Mouse (Mus musculus): ENCODE results near the gene Lpin3. TPM values are rescaled to one million over a fixed set of nuclear protein-coding genes. Genes with fewer than 3 reads are reported as not detected.

The Lpin3 gene
- total RNA-seq (2021), result 1 to 10 TPM in 1 of 2 experiments, under 1 TPM in 1; 0.30 to 1.2 TPM
- long read RNA-seq, experiment 1, partial matches to known transcripts, result 0 of 1 reads
- long read RNA-seq, experiment 1, other reads (novel, unspliced or antisense), result 0 of 1 reads
- long read RNA-seq, experiment 2, partial matches to known transcripts, result 0 of 1 reads
- long read RNA-seq, experiment 2, other reads (novel, unspliced or antisense), result 0 of 1 reads

- intact Hi-C loops (cut with DNase I), result no loop called here
- peak in 1 of 2 experiments; percentile 30 for DNase-seq (ENCODE audit: low spot score in 2 of 2)
Measured at GRCm38 (mm10) chr2:160880453-160881195, at the start of gene Lpin3. Gene Lpin3 (plus strand): TSS chr2:160880670.

- no peak for DNase-seq (ENCODE audit: low spot score in 2 of 2)
- intact Hi-C loops (cut with DNase I), result no loop called here
Measured at GRCm38 (mm10) chr2:160840838-160841237, 39.6 kb upstream of the Lpin3 start.

GRCm38 (mm10) chr2:160847664-160848063, 32.8 kb upstream of the Lpin3 start:
- DNase-seq (ENCODE audit: low spot score in 2 of 2), result no peak
- intact Hi-C loops (cut with DNase I), result no loop called here

- intact Hi-C loops (cut with DNase I), result no loop called here
Measured at GRCm38 (mm10) chr2:160848186-160848585, 32.3 kb upstream of the Lpin3 start.

GRCm38 (mm10) chr2:160849617-160850240, 30.7 kb upstream of the Lpin3 start:
- intact Hi-C loops (cut with DNase I), result loop anchor here (10.0 kb wide), 1 partner anchor 55 kb away; no protein-coding TSS in a partner anchor
- DNase-seq (ENCODE audit: low spot score in 2 of 2), result no peak

More at GRCm38 (mm10) chr2:160848186-160848585, 32.3 kb upstream of the Lpin3 start:
- no peak for DNase-seq (ENCODE audit: low spot score in 2 of 2)

GRCm38 (mm10) chr2:160850360-160850759, 30.1 kb upstream of the Lpin3 start:
- DNase-seq (ENCODE audit: low spot score in 2 of 2), result no peak
- intact Hi-C loops (cut with DNase I), result loop anchor here (10.0 kb wide), 1 partner anchor 56 kb away; no protein-coding TSS in a partner anchor

GRCm38 (mm10) chr2:160854687-160855086, 25.8 kb upstream of the Lpin3 start:
- peak; percentile 76 to 82 for DNase-seq (ENCODE audit: low spot score in 2 of 2)
- intact Hi-C loops (cut with DNase I), result loop anchor here (10.0 kb wide), 1 partner anchor 60 kb away; no protein-coding TSS in a partner anchor

- intact Hi-C loops (cut with DNase I), result loop anchor here (10.0 kb wide), 1 partner anchor 62 kb away; no protein-coding TSS in a partner anchor
- no peak for DNase-seq (ENCODE audit: low spot score in 2 of 2)
Measured at GRCm38 (mm10) chr2:160856359-160857102, 23.9 kb upstream of the Lpin3 start.

GRCm38 (mm10) chr2:160860363-160860762, 20.1 kb upstream of the Lpin3 start:
- intact Hi-C loops (cut with DNase I), result no loop called here
- no peak for DNase-seq (ENCODE audit: low spot score in 2 of 2)

- no peak for DNase-seq (ENCODE audit: low spot score in 2 of 2)
- intact Hi-C loops (cut with DNase I), result no loop called here
Measured at GRCm38 (mm10) chr2:160864112-160864511, 16.4 kb upstream of the Lpin3 start.

- intact Hi-C loops (cut with DNase I), result no loop called here
- DNase-seq (ENCODE audit: low spot score in 2 of 2), result no peak
Measured at GRCm38 (mm10) chr2:160865266-160865665, 15.2 kb upstream of the Lpin3 start.

GRCm38 (mm10) chr2:160869446-160869845, 11.0 kb upstream of the Lpin3 start:
- DNase-seq (ENCODE audit: low spot score in 2 of 2), result no peak
- intact Hi-C loops (cut with DNase I), result no loop called here

GRCm38 (mm10) chr2:160871310-160871709, 9.2 kb upstream of the Lpin3 start:
- intact Hi-C loops (cut with DNase I), result loop anchor here (5.0 kb wide), 2 partner anchors 84 to 139 kb away; partner anchors contain the start of gene Plcg1
- no peak for DNase-seq (ENCODE audit: low spot score in 2 of 2)

GRCm38 (mm10) chr2:160872395-160872794, 8.1 kb upstream of the Lpin3 start:
- DNase-seq (ENCODE audit: low spot score in 2 of 2), result peak; percentile 41 to 69
- intact Hi-C loops (cut with DNase I), result loop anchor here (5.0 kb wide), 2 partner anchors 85 to 140 kb away; partner anchors contain the start of gene Plcg1

GRCm38 (mm10) chr2:160872890-160873382, 7.5 kb upstream of the Lpin3 start, which contains the start of gene Zhx3:
Gene Zhx3 (minus strand): TSS chr2:160872998.
- peak; percentile 84 to 89 for DNase-seq (ENCODE audit: low spot score in 2 of 2)
- intact Hi-C loops (cut with DNase I), result loop anchor here (5.0 kb wide), 2 partner anchors 86 to 141 kb away; partner anchors contain the start of gene Plcg1

GRCm38 (mm10) chr2:160874231-160874877, 6.1 kb upstream of the Lpin3 start:
- intact Hi-C loops (cut with DNase I), result loop anchor here (5.0 kb wide), 2 partner anchors 87 to 142 kb away; partner anchors contain the start of gene Plcg1
- DNase-seq (ENCODE audit: low spot score in 2 of 2), result no peak

GRCm38 (mm10) chr2:160876115-160876514, 4.4 kb upstream of the Lpin3 start:
- intact Hi-C loops (cut with DNase I), result no loop called here
- DNase-seq (ENCODE audit: low spot score in 2 of 2), result no peak

- DNase-seq (ENCODE audit: low spot score in 2 of 2), result no peak
Measured at GRCm38 (mm10) chr2:160881462-160882101, 1.1 kb downstream of the Lpin3 start.

More at GRCm38 (mm10) chr2:160881462-160882101, 1.1 kb downstream of the Lpin3 start:
- intact Hi-C loops (cut with DNase I), result no loop called here
